Mouse (Mus musculus): ENCODE measurements around the gene Chfr.

GRCm38 (mm10) chr5:110177021-110177420 lies 41.4 kb downstream of the Chfr start:
- no peak for TF ChIP-seq ZNF384 (IDR thresholded peaks at IDR 0.05; ENCODE audit: low read depth, low read length)
- TF ChIP-seq MAFK (IDR thresholded peaks at IDR 0.05; ENCODE audit: insufficient read depth, low read depth, low read length) = no peak
